Mouse (Mus musculus) heart, postnatal 25 days (tissue): ENCODE measurements around the gene St7l. TPM values are rescaled to one million over a fixed set of nuclear protein-coding genes. Genes with fewer than 3 reads are reported as not detected.
"Not testable (repeated sequence)": the region's sequence is repeated elsewhere in the genome, so short reads cannot be mapped to it uniquely, and the experiment has no call there.

Experiments used
- DNase-seq: peaks from one replicate; pipeline ENCODE4 v3.0.0; 2022; ENCODE audit warnings: low spot score
- intact Hi-C: fragments of 180-260 bp; cut with DNase I; formaldehyde crosslinking; loops from one replicate; pipeline ENCODE4 v1.15.1; 2025
- total RNA-seq, 2 experiments: library from RNA; stranded (reverse); gene quantifications; 2 replicates each; pipeline ENCODE4 v1.2.3; 2021

Gene St7l
- 10 to 100 TPM; 19.8 to 22.6 TPM for total RNA-seq

DNA sequence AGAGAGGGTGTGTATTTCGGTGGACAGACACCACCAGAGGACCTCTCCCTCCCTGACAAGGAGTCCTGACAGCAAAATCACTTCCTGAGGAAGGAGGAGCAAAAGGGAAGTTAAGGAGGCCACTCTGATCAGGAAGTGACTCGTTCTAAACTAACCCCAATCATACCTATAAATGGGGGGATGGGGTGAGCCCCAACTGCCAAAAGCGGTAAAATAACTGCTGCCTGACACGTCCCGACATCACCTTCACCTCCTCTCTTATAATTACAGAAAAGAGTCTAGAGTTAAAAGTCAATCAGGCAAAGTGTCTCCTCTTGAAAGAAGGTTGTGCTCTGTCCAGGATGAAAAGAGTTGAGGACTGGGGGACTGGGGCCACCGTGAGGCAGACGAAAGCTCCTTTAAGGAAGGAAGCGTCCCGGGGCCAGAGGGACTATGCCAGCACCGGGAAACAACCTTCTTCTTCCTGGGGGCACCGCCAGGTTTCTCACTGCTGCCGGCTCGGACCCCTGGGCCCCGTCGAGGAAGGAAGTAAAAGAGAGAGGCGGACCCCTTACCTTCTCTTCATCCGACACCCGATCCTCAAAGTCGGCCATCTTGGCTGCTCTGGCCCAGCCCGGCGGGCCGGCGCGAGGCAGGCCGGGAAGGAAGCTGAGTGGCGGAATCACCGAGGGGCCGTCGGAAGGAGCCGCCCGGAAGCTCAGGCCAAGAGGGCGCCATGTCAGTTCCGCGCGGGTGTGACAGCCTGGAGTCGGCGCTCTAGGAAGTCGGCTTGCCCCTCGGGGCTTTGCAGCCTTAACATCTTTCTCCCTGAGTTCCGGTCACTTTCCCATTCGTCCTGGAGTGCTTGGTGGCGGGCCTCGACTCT is at the start of gene St7l, which contains the start of gene Capza1:
Gene St7l, plus strand, starts transcription at position 220 of the 865 bp plus-strand sequence.
Gene Capza1, minus strand, starts transcription at position 720 of the 865 bp plus-strand sequence.
- intact Hi-C loops = loop anchor here (2.0 kb wide), 2 partner anchors 45 to 75 kb away; partner anchors contain the start of genes Mov10 and Rhoc
- DNase-seq = peak; percentile 83

DNA sequence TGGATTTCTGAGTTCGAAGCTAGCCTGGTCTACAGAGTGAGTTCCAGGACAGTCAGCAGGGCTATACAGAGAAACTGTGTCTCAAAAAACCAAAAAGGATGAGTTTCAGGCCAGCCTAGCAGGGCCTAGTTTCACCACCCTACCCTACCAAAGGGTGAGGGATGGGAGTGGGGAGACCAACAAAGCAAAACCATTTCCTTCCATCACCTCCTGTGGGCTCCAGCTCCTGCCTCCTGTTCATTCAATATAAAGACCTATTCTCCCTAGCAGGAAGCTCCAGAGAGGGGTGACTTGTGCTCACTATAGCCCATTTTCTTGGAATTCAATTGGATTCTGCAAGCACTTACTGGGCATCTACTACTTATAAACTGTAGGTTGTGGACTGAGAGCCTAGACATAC is 49.1 kb upstream of the St7l start:
- DNase-seq = no peak
- intact Hi-C loops = no loop called here

GRCm38 (mm10) chr3:104815346-104815745 is 48.5 kb upstream of the St7l start:
- intact Hi-C loops = no loop called here
- no peak for DNase-seq

- intact Hi-C loops = no loop called here
- no peak for DNase-seq
Observed at GRCm38 (mm10) chr3:104816130-104816529, 47.7 kb upstream of the St7l start.

GRCm38 (mm10) chr3:104817481-104817990 is 46.3 kb upstream of the St7l start:
- intact Hi-C loops = no loop called here
- DNase-seq = no peak

GRCm38 (mm10) chr3:104817991-104818748 is 45.6 kb upstream of the St7l start, which contains the start of gene Mov10:
Gene Mov10 (minus strand): TSS chr3:104818563.
- peak; percentile 49 for DNase-seq
- intact Hi-C loops = loop anchor here (2.0 kb wide), 2 partner anchors 29 to 47 kb away; partner anchors contain the start of genes Capza1, Rhoc and St7l

DNA sequence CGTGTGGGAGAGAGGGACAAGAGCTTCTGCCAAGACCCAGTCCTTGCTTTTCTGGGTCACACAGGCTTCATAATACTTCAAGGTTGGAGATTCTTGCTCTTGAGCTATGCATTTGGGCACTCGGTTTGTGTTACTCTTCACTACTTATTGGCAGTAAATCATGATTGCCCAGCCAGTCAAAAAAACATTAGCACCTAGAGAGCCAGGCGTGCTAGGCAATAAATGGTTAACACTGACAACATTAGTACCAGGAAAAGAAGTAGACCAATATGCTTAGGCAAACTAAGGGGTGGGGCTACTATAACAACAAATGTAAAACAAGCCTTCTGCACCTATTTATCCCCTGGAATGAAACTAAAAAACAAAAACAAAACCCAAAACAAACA is 45.1 kb upstream of the St7l start:
- intact Hi-C loops = loop anchor here (2.0 kb wide), 2 partner anchors 30 to 46 kb away; partner anchors contain the start of genes Capza1, Rhoc and St7l
- no peak for DNase-seq

- intact Hi-C loops = no loop called here
Observed at GRCm38 (mm10) chr3:104820426-104820825, 43.4 kb upstream of the St7l start.

DNA sequence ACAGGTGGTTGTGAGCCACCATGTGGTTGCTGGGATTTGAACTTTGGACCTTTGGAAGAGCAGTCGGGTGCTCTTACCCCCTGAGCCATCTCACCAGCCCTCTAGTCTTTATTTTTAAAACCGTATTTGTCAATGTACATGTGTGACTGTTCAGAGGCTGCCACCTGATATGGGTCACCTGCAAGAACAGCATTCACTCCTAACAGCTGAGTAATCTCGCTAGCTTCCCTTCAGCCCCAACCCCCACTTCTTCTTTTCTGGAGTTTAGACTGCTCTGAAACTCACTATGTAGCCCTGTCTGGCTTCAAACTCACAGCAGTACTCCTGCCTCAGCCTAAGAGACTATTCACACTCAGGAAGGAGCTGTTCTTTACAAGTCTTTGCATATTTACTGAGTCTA is 41.4 kb upstream of the St7l start:
- intact Hi-C loops = no loop called here

More at GRCm38 (mm10) chr3:104820426-104820825, 43.4 kb upstream of the St7l start:
- DNase-seq = no peak

GRCm38 (mm10) chr3:104835797-104836196 is 28.0 kb upstream of the St7l start:
- intact Hi-C loops = no loop called here
- no peak for DNase-seq

More for the DNA sequence above, 41.4 kb upstream of the St7l start:
- DNase-seq = no peak

DNA sequence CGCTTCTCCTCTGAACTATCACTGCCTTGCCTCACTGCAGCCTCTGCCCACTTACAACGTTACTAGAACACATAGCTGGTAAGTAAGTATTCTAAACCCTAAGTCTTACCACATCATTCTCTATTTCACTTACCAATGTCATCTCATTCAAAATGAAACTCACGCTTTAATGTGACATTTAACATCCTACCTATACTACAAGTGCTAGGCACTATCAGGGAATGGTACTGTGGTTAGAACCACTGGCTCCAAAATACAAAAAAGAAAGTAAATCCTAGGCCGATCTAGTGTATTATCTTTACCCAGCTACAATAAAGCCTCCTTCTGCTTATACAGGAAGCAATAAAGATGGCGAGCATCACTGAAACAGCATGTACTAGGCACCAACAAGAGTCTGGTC is 22.8 kb upstream of the St7l start:
- no peak for DNase-seq
- intact Hi-C loops = no loop called here

GRCm38 (mm10) chr3:104846601-104847000 is 17.2 kb upstream of the St7l start:
- DNase-seq = no peak
- intact Hi-C loops = no loop called here

DNA sequence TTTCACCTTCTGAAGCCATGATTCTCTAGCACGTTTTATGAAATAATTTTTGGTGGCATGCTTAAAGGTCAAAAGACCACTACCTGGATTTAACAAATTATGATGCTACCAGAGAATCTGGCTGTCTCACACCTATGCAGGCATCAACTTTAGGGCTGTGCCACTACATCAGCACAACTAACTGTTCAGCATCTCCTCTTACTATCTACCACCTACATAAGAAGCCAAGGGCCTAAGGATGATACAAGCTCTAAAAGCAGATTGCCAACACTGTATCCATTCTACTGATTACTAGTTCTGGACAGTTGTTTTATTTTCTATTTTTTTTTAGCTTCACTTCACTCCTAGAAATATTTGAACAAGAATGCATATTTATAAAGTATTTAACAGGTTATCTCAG is 9.3 kb upstream of the St7l start:
- intact Hi-C loops = no loop called here
- DNase-seq = no peak

DNA sequence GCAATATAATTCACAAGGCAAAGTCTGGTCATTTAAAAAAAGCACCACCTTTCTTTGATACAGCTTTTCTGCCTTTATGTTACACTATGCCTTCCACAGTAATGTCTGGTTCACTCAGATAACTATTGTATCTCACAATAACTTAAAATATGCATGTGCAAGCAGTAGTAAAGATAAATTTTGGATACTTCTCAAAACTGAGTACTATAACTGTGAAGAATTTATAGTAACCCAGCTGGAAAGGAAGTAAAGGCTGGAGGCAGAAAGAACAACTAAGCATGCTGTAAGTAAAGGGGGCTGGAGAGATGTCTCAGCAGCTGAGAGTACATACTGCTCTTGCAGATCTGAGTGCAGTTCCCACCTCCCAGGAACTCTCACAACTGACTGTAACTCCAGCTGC is 8.9 kb upstream of the St7l start:
- intact Hi-C loops = no loop called here
- DNase-seq = no peak

DNA sequence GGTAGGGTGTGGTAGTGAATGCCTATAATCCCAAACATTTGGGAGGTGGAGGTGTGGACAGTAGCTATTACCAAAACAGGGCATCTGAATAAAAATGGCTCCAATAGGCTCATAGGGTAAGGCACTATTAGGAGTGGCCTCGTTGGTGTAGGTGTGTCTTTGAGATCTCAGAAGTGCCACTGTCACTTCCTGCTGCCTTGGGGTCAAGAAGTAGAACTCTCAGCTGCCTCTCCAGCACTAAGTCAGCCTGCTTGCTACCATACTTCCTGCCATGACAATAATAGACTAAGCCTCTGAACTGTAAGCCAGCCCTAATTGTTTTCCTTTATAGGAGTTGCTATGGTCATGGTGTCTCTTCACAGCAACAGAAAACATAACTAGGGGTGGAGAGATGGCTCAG is 7.7 kb upstream of the St7l start:
- no peak for DNase-seq

DNA sequence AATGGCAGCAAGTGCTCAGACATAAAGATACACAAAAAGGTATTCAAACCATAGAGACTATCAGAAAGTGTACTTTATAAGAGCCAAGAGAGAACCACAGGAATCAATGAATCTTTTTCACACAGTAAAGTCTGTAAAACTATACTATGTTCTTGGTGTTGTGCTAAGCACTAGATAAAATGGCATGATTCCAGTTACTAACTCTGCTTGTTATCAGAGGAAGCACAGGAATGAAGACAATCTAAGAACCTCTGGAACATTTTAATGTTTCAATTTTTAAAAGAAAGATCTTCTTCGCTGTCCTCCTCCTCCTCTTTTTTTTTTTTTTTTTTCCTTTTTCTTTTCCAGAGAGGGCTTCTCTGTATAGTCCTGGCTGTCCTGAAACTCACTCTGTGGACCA is 5.2 kb upstream of the St7l start:
- no peak for DNase-seq
- intact Hi-C loops = no loop called here

More for the DNA sequence above, 7.7 kb upstream of the St7l start:
- intact Hi-C loops = no loop called here

DNA sequence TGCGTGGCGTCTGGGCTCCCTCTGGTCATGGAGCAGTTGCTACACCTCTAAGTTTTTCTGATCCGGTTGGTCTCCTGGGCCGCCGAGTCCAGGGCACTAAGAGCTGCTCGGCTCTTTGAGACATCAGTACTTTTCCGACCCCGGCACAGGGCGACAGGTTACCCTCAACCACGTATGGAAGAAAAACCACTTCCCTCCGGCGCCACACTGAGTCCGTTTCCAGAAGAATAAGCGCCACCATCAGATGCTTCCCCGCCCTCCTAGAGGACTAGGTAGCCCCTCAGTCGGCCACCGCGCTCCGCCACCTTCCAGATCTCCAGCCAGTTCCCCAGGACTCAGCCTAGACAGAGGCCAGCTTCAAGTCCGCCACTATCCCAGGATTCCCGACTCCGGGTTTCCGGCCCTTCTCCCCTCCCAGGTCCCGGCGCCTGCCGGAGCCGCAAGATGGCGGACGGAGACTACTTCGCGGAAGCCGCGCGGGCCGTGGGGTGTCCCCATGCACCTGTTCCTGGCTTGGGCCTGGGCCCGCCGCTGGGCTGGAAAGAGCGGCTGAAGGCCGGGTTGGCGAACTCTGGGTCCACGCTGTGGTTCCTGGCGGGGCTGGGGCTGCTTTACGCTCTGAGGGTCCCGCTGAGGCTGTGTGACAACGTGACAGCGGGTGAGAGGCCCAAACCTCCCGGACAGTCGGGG is 991 bp downstream of the St7l start:
- intact Hi-C loops = loop anchor here (2.0 to 5.0 kb wide), 3 partner anchors 46 to 193 kb away; partner anchors contain the start of genes Mov10 and Rhoc
- DNase-seq = peak; percentile 78

- intact Hi-C loops = loop anchor here (2.0 to 5.0 kb wide), 3 partner anchors 47 to 192 kb away; partner anchors contain the start of genes Mov10 and Rhoc
- no peak for DNase-seq
Observed at GRCm38 (mm10) chr3:104865341-104865788, 1.6 kb downstream of the St7l start.

DNA sequence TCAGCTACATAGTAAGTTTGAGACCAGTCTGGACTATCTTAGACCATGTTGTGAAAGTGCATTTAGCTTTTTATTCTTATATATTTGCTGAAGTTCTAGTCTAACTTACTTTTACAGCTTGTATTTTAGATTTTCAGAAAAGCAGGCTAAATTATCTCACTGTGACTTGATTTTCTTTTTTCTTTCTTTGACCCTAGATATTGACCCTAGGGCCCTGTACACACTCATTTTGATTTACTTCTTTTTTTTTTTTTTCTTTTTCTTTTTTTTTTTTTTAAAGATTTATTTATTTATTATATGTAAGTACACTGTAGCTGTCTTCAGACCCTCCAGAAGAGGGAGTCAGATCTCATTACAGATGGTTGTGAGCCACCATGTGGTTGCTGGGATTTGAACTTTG is 2.9 kb downstream of the St7l start:
- DNase-seq = not testable (repeated sequence)
- intact Hi-C loops = loop anchor here (5.0 kb wide), 1 partner anchor 191 kb away; no protein-coding TSS in a partner anchor
